Mouse (Mus musculus) ES-Bruce4 (cell line): Measurements from ENCODE around the gene Srrm4.

ENCODE experiments used
- CTCF ChIP-seq: IDR thresholded peaks from one replicate; pipeline ENCODE4 v1.8.1; 2011; ENCODE audit warnings: low read depth, low read length
- EP300 ChIP-seq: IDR thresholded peaks from 2 replicates; pipeline ENCODE4 v1.6.1; 2011; ENCODE audit warnings: low read depth, low read length; ENCODE audit not compliant: insufficient read depth

GRCm38 (mm10) chr5:116421791-116422481 is 169.7 kb downstream of the Srrm4 start:
- TF ChIP-seq CTCF (no peak), EP300 (no peak)
